Mouse (Mus musculus): ENCODE data around the gene Olfr1025-ps1. TPM values are rescaled to one million over a fixed set of nuclear protein-coding genes. Genes with fewer than 3 reads are reported as not detected.

Olfr1025-ps1 gene
- not detected in 2 replicates for polyA plus RNA-seq (2016; fragmentation: Nextera tagmentation; extraction: Ambion mirVana)

GRCm38 (mm10) chr2:85914893-85915292, at the start of gene Olfr1025-ps1:
Olfr1025-ps1 (plus strand) TSS chr2:85915193.
- Histone ChIP-seq H3K27ac (ENCODE audit: poor library complexity, severe bottlenecking) (no peak within 1 kb of the TSS), H3K4me2 (no peak within 1 kb of the TSS), H3K27me3 (replicated peaks) (no peaks in the 10 kb centered on the region), H3K36me3 (no peaks in the 10 kb centered on the region), H3K9ac (no peak within 1 kb of the TSS), H3K4me3 (no peak within 1 kb of the TSS), H3K9me3 (replicated peaks) (no peaks in the 10 kb centered on the region), H3K4me1 (replicated peaks) (no peaks in the 10 kb centered on the region)
- ATAC-seq (ENCODE audit: insufficient number of reproducible peaks, low FRiP score) = no peak
- WGBS = 65% methylated on average over 1 of the region's 1 CpGs

GRCm38 (mm10) chr2:85868294-85868693, 46.7 kb upstream of the Olfr1025-ps1 start, which contains the start of gene Olfr1022:
Olfr1022 (plus strand) TSS chr2:85868594.
- Histone ChIP-seq H3K4me1 (replicated peaks) (no peaks in the 10 kb centered on the region), H3K9ac (no peak within 1 kb of the TSS), H3K36me3 (no peaks in the 10 kb centered on the region), H3K27me3 (replicated peaks) (no peaks in the 10 kb centered on the region), H3K4me3 (no peak within 1 kb of the TSS), H3K9me3 (replicated peaks) (no peaks in the 10 kb centered on the region), H3K4me2 (no peak within 1 kb of the TSS), H3K27ac (ENCODE audit: poor library complexity, severe bottlenecking) (no peak within 1 kb of the TSS)
- WGBS = 55% methylated on average over 2 of the region's 2 CpGs
- ATAC-seq (ENCODE audit: insufficient number of reproducible peaks, low FRiP score) = no peak

- no peak for ATAC-seq (ENCODE audit: insufficient number of reproducible peaks, low FRiP score)
- H3K9me3 ChIP-seq (replicated peaks) = no peaks in the 10 kb centered on the region
- H3K36me3 ChIP-seq = no peaks in the 10 kb centered on the region
- H3K9ac ChIP-seq = no peak within 1 kb of the TSS
- no peak within 1 kb of the TSS for H3K4me2 ChIP-seq
- no peak within 1 kb of the TSS for H3K4me3 ChIP-seq
- no peak within 1 kb of the TSS for H3K27ac ChIP-seq (ENCODE audit: poor library complexity, severe bottlenecking)
- no peaks in the 10 kb centered on the region for H3K27me3 ChIP-seq (replicated peaks)
- 71% methylated on average over 2 of the region's 2 CpGs for WGBS
- H3K4me1 ChIP-seq (replicated peaks) = no peaks in the 10 kb centered on the region
Measured at GRCm38 (mm10) chr2:85885340-85885739, 29.7 kb upstream of the Olfr1025-ps1 start, which contains the start of gene Olfr1023. Olfr1023 (plus strand) TSS chr2:85885640.

- Histone ChIP-seq H3K4me2 (no peak within 1 kb of the TSS), H3K4me1 (replicated peaks) (no peaks in the 10 kb centered on the region), H3K36me3 (no peaks in the 10 kb centered on the region), H3K27me3 (replicated peaks) (no peaks in the 10 kb centered on the region), H3K4me3 (no peak within 1 kb of the TSS), H3K9me3 (replicated peaks) (peaks cover 5% of the 10 kb centered on the region; the same call in 1 of the 2 replicates), H3K27ac (ENCODE audit: poor library complexity, severe bottlenecking) (no peak within 1 kb of the TSS), H3K9ac (no peak within 1 kb of the TSS)
- WGBS = 78% methylated on average over 3 of the region's 3 CpGs
- ATAC-seq (ENCODE audit: insufficient number of reproducible peaks, low FRiP score) = no peak
Measured at GRCm38 (mm10) chr2:85904952-85905351, 10.0 kb upstream of the Olfr1025-ps1 start, which contains the start of gene Olfr1024. Olfr1024 (minus strand) TSS chr2:85905052.

GRCm38 (mm10) chr2:85913197-85913596, 1.8 kb upstream of the Olfr1025-ps1 start:
- no peak overlapping the region for H3K9ac ChIP-seq
- no peaks in the 10 kb centered on the region for H3K27me3 ChIP-seq (replicated peaks)
- no peaks in the 10 kb centered on the region for H3K36me3 ChIP-seq
- no peak for ATAC-seq (ENCODE audit: insufficient number of reproducible peaks, low FRiP score)
- H3K9me3 ChIP-seq (replicated peaks) = no peaks in the 10 kb centered on the region
- no peak overlapping the region for H3K4me3 ChIP-seq
- H3K4me2 ChIP-seq = no peak overlapping the region
- H3K4me1 ChIP-seq (replicated peaks) = no peaks in the 10 kb centered on the region
- H3K27ac ChIP-seq (ENCODE audit: poor library complexity, severe bottlenecking) = no peak overlapping the region

- H3K36me3 ChIP-seq = no peaks in the 10 kb centered on the region
- no peak for ATAC-seq (ENCODE audit: insufficient number of reproducible peaks, low FRiP score)
- no peak within 1 kb of the TSS for H3K9ac ChIP-seq
- H3K4me3 ChIP-seq = no peak within 1 kb of the TSS
- no peaks in the 10 kb centered on the region for H3K4me1 ChIP-seq (replicated peaks)
- H3K9me3 ChIP-seq (replicated peaks) = no peaks in the 10 kb centered on the region
- no peaks in the 10 kb centered on the region for H3K27me3 ChIP-seq (replicated peaks)
- no peak within 1 kb of the TSS for H3K27ac ChIP-seq (ENCODE audit: poor library complexity, severe bottlenecking)
- H3K4me2 ChIP-seq = no peak within 1 kb of the TSS
- WGBS = 80% methylated on average over 3 of the region's 3 CpGs
Measured at GRCm38 (mm10) chr2:85921258-85921657, 6.3 kb downstream of the Olfr1025-ps1 start, which contains the start of gene Olfr1026. Olfr1026 (plus strand) TSS chr2:85921558.

GRCm38 (mm10) chr2:85950137-85950536, 35.1 kb downstream of the Olfr1025-ps1 start, which contains the start of gene Olfr1028:
Olfr1028 (plus strand) TSS chr2:85950437.
- Histone ChIP-seq H3K27ac (ENCODE audit: poor library complexity, severe bottlenecking) (no peak within 1 kb of the TSS), H3K9me3 (replicated peaks) (no peaks in the 10 kb centered on the region), H3K4me2 (no peak within 1 kb of the TSS), H3K36me3 (no peaks in the 10 kb centered on the region), H3K4me3 (no peak within 1 kb of the TSS), H3K27me3 (replicated peaks) (no peaks in the 10 kb centered on the region), H3K4me1 (replicated peaks) (no peaks in the 10 kb centered on the region), H3K9ac (no peak within 1 kb of the TSS)
- no peak for ATAC-seq (ENCODE audit: insufficient number of reproducible peaks, low FRiP score)
- 72% methylated on average over 1 of the region's 1 CpGs for WGBS

Other genes with a start within 250 kb of the Olfr1025-ps1 start
- gene Olfr1006, start 236.4 kb upstream of the Olfr1025-ps1 start, polyA plus RNA-seq (2016; fragmentation: Nextera tagmentation; extraction: Ambion mirVana) = not detected in 2 replicates
- not detected in 2 replicates for gene Olfr1008, start 225.8 kb upstream of the Olfr1025-ps1 start, polyA plus RNA-seq (2016; fragmentation: Nextera tagmentation; extraction: Ambion mirVana)
- not detected in 2 replicates for gene Olfr1009, start 199.8 kb upstream of the Olfr1025-ps1 start, polyA plus RNA-seq (2016; fragmentation: Nextera tagmentation; extraction: Ambion mirVana)
- not detected in 2 replicates for gene Olfr1012, start 152.4 kb upstream of the Olfr1025-ps1 start, polyA plus RNA-seq (2016; fragmentation: Nextera tagmentation; extraction: Ambion mirVana)
- not detected in 2 replicates for gene Olfr1013, start 148.1 kb upstream of the Olfr1025-ps1 start, polyA plus RNA-seq (2016; fragmentation: Nextera tagmentation; extraction: Ambion mirVana)
- gene Olfr1014, start 142.5 kb upstream of the Olfr1025-ps1 start, polyA plus RNA-seq (2016; fragmentation: Nextera tagmentation; extraction: Ambion mirVana) = not detected in 2 replicates
- gene Olfr1015, start 133.2 kb upstream of the Olfr1025-ps1 start, polyA plus RNA-seq (2016; fragmentation: Nextera tagmentation; extraction: Ambion mirVana) = not detected in 2 replicates
- gene Olfr1016, start 112.6 kb upstream of the Olfr1025-ps1 start, polyA plus RNA-seq (2016; fragmentation: Nextera tagmentation; extraction: Ambion mirVana) = not detected in 2 replicates
- not detected in 2 replicates for gene Olfr1018, start 96.7 kb upstream of the Olfr1025-ps1 start, polyA plus RNA-seq (2016; fragmentation: Nextera tagmentation; extraction: Ambion mirVana)
- not detected in 2 replicates for gene Olfr1019, start 69.7 kb upstream of the Olfr1025-ps1 start, polyA plus RNA-seq (2016; fragmentation: Nextera tagmentation; extraction: Ambion mirVana)
- gene Olfr1020, start 68.2 kb upstream of the Olfr1025-ps1 start, polyA plus RNA-seq (2016; fragmentation: Nextera tagmentation; extraction: Ambion mirVana) = not detected in 2 replicates
- not detected in 2 replicates for gene Olfr1022, start 46.6 kb upstream of the Olfr1025-ps1 start, polyA plus RNA-seq (2016; fragmentation: Nextera tagmentation; extraction: Ambion mirVana)
- not detected in 2 replicates for gene Olfr1023, start 29.6 kb upstream of the Olfr1025-ps1 start, polyA plus RNA-seq (2016; fragmentation: Nextera tagmentation; extraction: Ambion mirVana)
- not detected in 2 replicates for gene Olfr1024, start 10.1 kb upstream of the Olfr1025-ps1 start, polyA plus RNA-seq (2016; fragmentation: Nextera tagmentation; extraction: Ambion mirVana)
- gene Olfr1026, start 6.4 kb downstream of the Olfr1025-ps1 start, polyA plus RNA-seq (2016; fragmentation: Nextera tagmentation; extraction: Ambion mirVana) = not detected in 2 replicates
- not detected in 2 replicates for gene Olfr1028, start 35.2 kb downstream of the Olfr1025-ps1 start, polyA plus RNA-seq (2016; fragmentation: Nextera tagmentation; extraction: Ambion mirVana)
- not detected in 2 replicates for gene Olfr1029, start 58.7 kb downstream of the Olfr1025-ps1 start, polyA plus RNA-seq (2016; fragmentation: Nextera tagmentation; extraction: Ambion mirVana)
- not detected in 2 replicates for gene Olfr1030, start 64.1 kb downstream of the Olfr1025-ps1 start, polyA plus RNA-seq (2016; fragmentation: Nextera tagmentation; extraction: Ambion mirVana)
- gene Olfr1031, start 75.1 kb downstream of the Olfr1025-ps1 start, polyA plus RNA-seq (2016; fragmentation: Nextera tagmentation; extraction: Ambion mirVana) = not detected in 2 replicates
- not detected in 2 replicates for gene Olfr1032, start 90.3 kb downstream of the Olfr1025-ps1 start, polyA plus RNA-seq (2016; fragmentation: Nextera tagmentation; extraction: Ambion mirVana)
- gene Olfr1033, start 105.4 kb downstream of the Olfr1025-ps1 start, polyA plus RNA-seq (2016; fragmentation: Nextera tagmentation; extraction: Ambion mirVana) = 1.3 and 1.4 TPM in 2 replicates
- gene Olfr1034, start 130.7 kb downstream of the Olfr1025-ps1 start, polyA plus RNA-seq (2016; fragmentation: Nextera tagmentation; extraction: Ambion mirVana) = not detected in 2 replicates
- not detected in 2 replicates for gene Olfr1036, start 158.8 kb downstream of the Olfr1025-ps1 start, polyA plus RNA-seq (2016; fragmentation: Nextera tagmentation; extraction: Ambion mirVana)
- not detected in 2 replicates for gene Olfr1037, start 172.2 kb downstream of the Olfr1025-ps1 start, polyA plus RNA-seq (2016; fragmentation: Nextera tagmentation; extraction: Ambion mirVana)
- not detected in 2 replicates for gene Olfr1039, start 220.7 kb downstream of the Olfr1025-ps1 start, polyA plus RNA-seq (2016; fragmentation: Nextera tagmentation; extraction: Ambion mirVana)
- not detected in 2 replicates for gene Olfr1040, start 231.5 kb downstream of the Olfr1025-ps1 start, polyA plus RNA-seq (2016; fragmentation: Nextera tagmentation; extraction: Ambion mirVana)
- gene Olfr1042, start 246.6 kb downstream of the Olfr1025-ps1 start, polyA plus RNA-seq (2016; fragmentation: Nextera tagmentation; extraction: Ambion mirVana) = not detected in 2 replicates

Data from heart, embryonic 12.5 days (tissue).